Mouse (Mus musculus) cerebellum, adult 9-10 months (tissue): ENCODE measurements at regions not wholly inside any gene's neighbourhood (a gene's known extent, or its start where the extent isn't known, plus 50 kb on each side); places are given as distances from the start of the nearest gene placed in this dataset.

Source experiments
- DNase-seq: peaks from one replicate; pipeline ENCODE4 v3.0.0; 2022

- DNase-seq, result peak; percentile 0
Measured at GRCm38 (mm10) chr2:52804106-52804825, 53.4 kb upstream of the Fmnl2 start.

GRCm38 (mm10) chr2:52804826-52805149 lies 52.9 kb upstream of the Fmnl2 start:
- DNase-seq, result no peak

GRCm38 (mm10) chr2:52807826-52808225 lies 49.8 kb upstream of the Fmnl2 start:
- DNase-seq, result no peak
